Mouse (Mus musculus): ENCODE results near the gene Lif.

Lif gene

DNA sequence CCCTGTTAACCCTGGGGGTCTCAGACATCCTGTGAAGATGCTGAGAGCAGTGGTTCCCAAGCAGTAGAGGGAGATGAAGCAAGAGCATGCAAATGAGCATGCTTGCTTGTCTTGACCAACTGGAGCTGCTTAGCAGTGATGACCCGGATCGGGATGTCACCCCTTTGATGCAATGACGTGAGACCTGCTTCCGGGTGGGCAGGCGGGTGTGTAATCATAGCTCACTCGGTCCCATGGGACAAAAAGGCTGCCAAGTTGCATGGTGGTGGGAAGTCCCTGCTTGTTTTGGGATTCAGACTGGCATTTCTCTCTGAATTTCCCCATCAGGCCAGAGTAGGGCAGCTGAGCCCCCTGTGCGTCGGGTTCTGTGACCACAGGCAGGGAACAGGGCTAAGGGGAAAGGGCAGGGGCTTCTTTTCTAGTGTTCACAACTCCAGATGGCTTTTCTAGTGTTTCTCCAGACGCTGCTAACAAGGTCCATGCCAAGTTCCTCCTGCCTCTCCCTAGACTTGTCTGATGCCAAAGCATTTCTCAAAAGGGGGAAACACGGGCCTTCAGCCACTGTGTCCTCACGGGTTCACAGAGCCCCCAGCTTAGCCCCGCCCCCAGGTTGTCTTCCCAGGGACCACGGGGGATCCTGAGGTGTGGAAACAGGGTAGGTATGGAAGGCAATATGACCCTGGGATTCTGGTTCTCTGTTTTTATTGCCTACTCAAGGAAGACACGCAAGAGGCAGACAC, 42.5 kb downstream of the Lif start:
- no peak for DNase-seq

DNA sequence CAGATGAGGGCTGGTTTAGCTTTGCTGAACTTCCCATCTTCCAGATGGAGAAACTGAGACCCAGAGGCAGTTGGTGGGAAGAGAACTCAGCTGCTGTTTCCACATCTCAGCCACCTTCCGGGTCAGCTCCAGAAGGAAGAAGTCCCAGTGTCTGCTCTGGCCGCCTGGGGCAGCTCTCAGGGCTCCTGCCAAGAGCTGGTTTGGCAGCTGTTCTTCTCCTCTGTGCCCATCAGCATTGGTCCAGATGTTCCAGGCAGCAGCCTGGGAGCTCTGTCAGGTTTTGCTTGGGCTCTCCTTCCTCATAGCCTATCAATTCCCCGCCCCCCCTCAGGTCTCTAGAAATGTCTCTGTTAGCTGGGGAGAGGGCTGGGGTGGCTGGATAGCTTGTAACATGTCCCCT, 43.3 kb downstream of the Lif start:
- no peak for DNase-seq

DNA sequence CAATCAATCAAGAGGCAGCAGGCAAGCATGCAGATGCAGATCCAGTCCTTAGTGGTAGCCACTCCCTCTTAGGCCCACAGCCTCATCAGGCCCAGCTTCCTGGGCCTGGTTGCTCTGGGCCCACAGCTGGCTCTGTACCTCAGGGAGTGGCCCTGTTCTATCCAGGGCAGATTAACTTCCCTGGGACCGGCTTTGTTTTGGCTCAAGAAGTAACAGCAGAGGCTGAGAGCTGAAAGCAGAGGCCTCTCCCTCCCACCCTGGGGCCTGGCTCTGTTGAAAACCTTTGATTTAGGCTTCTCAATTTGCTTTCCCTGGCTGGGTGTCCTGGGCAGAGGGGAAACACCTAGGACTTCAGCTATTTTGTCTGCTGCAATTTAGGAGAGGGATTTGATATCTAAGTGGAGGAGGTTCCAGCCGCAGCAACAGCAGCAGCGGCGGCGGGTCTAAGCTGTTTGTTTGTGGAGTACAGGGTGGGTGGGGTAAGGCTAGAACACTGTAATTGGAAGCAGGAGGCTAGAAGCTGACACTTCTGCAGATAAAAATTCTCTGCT, 45.1 kb downstream of the Lif start:
- no peak for DNase-seq

DNA sequence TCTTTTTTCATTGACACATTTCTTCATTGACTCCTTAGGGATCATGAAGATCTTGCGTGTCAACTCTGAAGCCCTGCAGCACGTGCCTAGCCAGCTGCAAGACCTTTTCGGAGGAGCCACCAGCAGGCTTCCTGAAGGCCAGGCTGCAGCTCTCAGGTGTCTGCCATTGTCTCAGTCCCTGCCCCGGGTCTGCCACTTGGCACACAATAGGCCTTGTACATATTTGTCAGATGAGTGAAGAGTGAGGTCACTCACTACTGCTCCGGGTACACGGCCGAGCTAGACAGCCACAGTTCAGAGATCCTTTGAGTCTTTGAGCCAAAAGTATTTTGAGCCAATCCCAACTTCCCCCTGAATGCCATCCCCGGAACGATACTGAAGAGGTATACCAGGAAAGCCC, 45.7 kb downstream of the Lif start:
- DNase-seq = no peak

DNA sequence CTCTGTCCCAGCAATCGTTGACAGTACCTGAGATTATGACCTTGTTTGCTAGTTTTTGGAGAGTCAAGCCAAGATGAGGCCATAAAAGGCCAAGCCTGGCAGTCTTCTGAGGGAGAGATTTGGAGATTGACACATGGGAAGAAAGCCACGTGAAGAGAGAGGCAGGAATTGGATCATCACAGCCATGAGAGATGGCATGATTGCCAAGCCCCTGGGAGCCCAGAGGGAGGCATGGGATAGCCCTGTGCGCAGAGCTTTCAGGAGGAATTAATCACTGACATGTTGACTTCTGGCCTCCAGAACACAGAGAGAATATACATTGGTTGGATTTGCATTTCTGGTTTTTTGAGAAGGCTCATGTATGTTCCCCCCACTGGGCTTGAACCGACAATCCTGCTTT, 46.8 kb downstream of the Lif start:
- DNase-seq = no peak

DNA sequence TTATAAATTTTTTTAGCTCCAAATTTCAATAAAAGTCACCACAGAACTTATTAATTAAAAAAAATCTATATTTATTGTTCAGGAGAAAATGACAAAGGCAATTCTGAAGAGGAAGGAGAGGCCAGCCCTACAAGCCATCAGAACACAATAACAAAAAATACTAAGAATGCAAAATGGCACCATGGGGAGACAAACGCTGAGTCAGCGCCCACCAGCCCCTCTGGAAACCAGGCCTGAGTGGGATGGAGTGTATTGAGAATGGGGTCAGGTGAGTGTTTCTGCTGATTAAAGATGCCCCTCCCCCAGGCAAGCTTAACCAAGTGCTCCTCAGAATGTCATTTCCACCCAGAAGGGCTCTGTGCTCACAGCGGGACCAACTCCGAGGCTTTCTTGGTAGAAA, 47.7 kb downstream of the Lif start:
- DNase-seq = no peak

DNA sequence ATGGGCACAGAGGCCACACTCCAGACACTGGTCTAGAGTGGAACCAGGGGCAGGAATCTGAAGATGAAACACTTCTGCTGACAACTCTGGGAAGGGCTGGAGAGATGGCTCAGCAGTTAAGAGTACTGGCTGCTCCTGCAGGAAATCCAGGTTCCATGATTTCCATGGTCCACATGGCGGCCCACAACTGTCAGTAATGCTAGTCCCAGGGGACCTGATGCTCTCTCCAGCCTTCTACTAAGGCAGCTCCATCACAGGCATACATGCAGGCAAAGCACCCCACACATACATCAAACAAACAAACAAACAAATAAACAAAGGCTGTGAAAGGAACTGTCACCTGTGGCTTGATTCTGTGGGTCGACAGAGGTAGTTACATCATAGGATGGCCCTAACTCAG, 48.7 kb downstream of the Lif start:
- no peak for DNase-seq

DNA sequence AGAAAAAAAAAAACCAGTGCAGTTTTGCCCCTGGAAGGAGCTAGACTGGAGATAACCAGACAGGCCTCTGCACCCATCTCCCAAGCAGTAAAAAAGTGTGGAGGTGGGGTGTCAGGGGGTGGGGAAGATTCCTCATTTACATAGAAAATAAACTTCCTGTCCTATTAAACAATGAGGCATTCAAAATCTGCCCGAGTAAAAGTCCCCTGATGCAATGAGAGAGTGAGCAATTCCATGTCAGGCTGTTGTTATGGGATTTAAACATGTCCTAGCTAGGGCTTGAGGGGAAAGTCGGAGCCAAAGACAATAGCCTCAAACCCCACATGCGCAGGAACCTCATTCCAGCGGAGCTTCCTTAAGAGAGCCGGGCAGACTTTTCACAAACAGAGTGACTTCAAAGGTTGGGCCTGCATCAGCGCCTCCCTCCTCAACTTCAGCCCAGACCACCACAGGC, 50.7 kb downstream of the Lif start:
- no peak for DNase-seq

DNA sequence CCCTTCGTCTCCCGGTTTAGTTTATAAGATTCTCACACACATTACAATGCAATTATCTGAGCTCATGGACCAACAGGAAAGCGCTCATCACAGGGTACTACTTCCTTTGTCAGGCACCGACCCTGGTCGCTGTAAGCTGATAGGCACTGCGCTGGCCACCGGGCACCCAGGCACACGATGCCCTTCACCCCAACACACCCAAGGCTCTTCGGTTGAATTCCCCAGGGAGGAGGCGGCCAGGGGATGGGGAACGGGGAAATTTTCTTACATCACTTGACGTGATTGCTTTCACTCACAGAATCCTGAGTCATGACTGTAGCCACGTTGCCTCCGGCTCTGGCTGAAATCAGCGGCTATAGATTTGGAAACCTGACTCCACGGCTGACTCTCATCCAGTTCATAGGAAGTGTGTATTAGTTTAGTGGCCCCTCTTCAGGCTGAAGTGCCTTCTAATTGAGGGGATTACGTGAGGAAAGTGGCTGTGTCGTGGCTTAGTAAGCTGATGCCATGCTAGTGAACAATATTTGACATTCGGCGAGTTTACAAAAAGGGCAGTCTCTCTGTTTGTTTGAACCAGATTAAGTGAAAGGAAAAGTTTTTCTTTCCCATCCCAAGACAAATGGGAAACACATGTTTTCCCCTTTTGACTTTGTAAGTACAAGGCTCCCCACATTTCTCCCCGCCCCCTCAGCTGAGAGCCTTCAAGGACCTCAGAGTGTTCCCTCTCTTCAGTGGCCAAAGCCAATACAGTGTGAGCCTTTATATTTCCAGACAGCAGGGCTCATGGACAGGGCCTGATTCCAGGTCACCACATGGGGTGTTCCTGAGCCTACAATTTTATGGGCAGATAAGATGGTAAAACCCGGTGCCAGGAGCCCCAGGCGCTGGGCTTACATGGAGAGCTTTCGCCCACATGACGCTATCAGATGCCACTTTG, 51.4 kb downstream of the Lif start:
- no peak for DNase-seq

DNA sequence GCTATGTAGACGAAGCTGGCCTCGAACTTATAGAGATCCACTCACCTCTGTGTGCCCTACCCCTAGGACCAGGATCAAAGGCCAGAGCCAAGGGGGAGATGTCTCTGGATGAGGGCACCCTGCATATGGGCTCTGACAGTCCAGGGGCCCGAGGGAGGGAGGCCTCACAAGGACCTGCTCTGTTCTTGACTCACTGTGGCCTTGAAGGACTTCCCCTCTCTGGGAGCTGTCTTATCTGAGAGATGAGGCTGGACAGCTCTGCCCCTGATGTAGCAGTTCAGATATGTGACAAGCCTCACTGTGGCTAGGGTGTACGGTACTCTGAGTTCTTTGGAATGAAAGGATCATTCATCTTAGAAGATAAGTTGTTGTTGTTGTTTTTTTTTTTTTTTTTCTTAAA, 52.3 kb downstream of the Lif start:
- no peak for DNase-seq

DNA sequence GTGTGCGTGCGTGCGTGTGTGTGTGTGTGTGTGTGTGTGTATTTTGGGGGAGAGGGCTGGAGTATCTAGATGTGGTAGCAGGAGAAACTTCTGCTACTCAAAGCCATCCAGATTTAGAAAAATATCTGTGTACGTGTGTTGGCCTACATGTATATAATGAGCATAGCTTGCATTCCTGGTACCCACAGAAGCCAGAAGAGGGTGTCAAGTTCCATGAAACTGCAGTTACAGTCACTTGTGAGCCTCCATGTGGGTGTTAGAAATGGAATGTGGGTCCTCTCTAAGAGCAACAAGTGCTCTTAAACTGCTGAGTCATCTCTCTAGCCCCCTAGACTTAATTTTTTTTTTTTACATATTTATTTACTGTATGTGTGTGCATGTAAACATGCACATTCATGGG, 53.0 kb downstream of the Lif start:
- no peak for DNase-seq

DNA sequence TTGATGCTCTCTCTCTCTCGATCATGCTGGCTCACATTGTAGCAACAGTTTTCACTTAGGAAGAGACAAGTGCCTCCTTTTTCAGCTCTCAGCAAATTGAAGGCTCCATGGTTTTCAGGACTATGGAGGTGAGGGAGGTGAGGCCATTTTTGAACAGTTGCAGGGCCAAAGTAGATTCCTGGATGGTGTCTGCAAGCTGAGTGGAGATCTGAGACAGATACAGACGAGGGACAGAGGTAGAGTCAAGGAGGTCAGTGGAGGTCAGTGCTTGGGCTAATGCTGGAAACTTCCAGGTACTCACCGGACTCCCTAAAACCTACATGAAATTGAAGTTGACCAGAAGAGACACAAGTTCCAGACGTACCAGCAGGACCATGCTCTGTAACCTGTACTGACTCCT, 54.8 kb downstream of the Lif start:
- no peak for DNase-seq

DNA sequence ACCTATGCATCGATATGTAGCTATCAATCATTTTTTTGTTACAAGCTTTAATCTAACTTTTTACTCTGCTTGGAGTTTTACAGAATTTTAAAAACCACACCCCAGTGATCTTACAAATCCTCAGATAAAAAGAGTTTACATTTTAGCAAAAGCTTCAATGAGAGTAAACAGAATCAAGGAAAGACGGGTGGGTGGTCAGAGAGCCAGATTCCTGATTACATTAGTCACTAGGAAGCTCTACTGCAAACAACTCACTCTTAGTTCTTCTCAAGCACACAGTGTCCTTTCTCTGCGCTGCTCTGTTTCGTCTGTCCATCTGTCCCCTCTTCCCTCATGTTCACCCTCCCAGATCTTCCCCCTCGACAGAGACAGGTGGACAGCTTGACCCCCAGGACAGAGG, 59.9 kb downstream of the Lif start:
- DNase-seq = no peak

DNA sequence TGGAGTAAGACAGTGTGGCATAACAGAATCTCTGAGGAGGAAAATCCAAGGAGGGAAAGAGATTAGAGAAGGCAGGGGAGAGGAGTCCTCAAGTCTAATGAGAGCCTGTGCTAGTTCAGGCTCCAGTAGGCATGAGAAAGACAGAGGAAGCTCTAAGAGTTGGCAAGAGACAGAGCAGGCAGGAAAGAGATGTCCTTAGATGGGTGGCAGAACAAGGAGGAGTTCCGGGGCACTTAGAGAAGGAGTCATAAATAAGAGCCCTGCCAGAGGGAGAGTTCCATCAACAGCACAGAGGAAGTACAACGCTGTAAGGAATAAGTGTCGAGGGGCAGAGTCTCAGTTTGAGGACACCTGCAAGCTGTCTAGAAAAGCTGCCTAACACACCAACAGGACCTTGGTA, 60.7 kb downstream of the Lif start:
- no peak for DNase-seq

DNA sequence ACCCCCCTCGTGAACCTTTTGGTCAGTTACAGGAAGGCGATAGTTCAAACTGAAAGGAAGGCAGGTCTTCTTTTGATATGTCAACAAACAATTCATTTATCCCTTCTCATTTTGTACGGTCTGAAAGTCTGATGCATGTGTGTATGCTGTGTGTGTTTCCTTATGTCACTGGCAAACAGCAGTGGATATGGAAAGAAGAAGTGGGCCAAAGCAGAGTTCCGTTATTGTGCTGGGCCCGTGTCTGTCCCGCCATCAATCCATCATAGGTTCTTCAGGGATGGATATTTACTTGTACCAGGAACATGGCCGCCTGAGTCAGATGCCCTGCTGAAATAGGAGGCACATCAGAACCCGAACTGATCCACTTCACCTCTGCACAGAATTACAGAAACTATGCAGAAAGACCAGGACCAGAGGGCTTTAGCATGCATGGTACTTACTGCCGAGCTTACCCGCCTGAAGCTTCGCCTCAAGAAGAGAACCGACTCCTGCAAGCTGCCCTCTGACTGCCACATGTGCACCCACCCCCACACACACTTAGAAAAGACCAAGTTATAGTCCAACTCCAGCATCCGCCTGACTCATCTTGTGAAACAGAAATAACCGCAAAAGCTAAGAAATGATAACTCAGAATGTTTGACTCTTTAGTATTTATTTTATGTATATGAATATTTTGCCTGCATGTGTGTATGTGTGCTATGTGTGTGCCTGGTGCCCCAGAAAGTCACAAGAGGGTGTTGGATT, 62.0 kb downstream of the Lif start:
- DNase-seq = no peak

DNA sequence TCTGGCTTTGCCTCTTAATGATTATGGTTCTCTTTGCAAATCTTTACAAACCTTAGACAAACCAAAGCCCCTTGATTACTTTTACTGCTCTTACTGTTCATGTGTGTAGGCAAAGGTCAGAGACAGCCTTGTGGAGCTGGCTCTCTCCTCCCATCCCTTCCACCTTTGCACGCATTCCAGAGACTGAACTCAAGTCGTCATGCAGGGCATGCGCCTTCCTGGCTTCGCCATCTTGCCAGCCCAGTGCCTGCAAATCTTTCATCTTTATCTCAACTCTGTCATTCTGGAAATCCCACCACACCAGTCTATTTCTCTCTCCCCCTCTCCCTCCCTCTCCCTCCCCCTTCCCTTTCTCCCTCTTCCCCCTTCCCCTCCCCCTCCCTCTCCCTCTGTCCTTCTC, 63.5 kb downstream of the Lif start:
- no peak for DNase-seq

Measured in layer of hippocampus, adult 9-11 months (tissue).